Mouse (Mus musculus): ENCODE measurements at regions not wholly inside any gene's neighbourhood (a gene's known extent, or its start where the extent isn't known, plus 50 kb on each side); places are given as distances from the start of the nearest gene placed in this dataset.

DNA sequence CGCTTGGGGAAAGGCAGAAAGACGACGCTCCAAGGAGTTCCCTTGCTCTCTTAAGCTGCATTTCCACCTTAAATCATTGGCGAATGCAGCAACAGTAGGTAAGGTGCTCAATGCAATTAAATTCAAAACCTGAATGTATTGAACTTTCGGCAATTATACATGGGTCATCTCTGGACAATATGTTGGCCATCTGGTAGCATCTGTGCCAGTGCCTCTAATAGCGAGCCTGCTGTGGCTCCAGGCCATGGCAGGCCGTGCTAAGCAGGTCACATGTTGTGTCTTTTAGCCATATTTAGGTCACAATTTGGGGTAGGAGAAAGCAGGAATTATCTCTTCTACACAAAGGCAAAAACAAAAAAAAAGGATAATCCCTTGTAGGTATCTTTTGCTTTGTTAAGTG lies 462.8 kb downstream of the Gtdc1 start:
- Histone ChIP-seq H3K4me2 (no peak overlapping the region), H3K27ac (ENCODE audit: poor library complexity, severe bottlenecking) (no peak overlapping the region), H3K27me3 (replicated peaks) (no peaks in the 10 kb centered on the region), H3K4me1 (replicated peaks) (no peaks in the 10 kb centered on the region), H3K9me3 (replicated peaks) (no peaks in the 10 kb centered on the region), H3K9ac (no peak overlapping the region), H3K36me3 (no peaks in the 10 kb centered on the region), H3K4me3 (no peak overlapping the region)
- ATAC-seq (ENCODE audit: insufficient number of reproducible peaks, low FRiP score) = no peak
- WGBS = 90% methylated on average over 7 of the region's 7 CpGs

GRCm38 (mm10) chr2:44462619-44463329 lies 464.7 kb downstream of the Gtdc1 start:
- Histone ChIP-seq H3K27me3 (replicated peaks) (no peaks in the 10 kb centered on the region), H3K9me3 (replicated peaks) (no peaks in the 10 kb centered on the region), H3K4me2 (no peak overlapping the region), H3K4me1 (replicated peaks) (no peaks in the 10 kb centered on the region), H3K4me3 (no peak overlapping the region), H3K27ac (ENCODE audit: poor library complexity, severe bottlenecking) (no peak overlapping the region), H3K36me3 (no peaks in the 10 kb centered on the region), H3K9ac (no peak overlapping the region)
- ATAC-seq (ENCODE audit: insufficient number of reproducible peaks, low FRiP score) = no peak
- WGBS = 77% methylated on average over 13 of the region's 13 CpGs

DNA sequence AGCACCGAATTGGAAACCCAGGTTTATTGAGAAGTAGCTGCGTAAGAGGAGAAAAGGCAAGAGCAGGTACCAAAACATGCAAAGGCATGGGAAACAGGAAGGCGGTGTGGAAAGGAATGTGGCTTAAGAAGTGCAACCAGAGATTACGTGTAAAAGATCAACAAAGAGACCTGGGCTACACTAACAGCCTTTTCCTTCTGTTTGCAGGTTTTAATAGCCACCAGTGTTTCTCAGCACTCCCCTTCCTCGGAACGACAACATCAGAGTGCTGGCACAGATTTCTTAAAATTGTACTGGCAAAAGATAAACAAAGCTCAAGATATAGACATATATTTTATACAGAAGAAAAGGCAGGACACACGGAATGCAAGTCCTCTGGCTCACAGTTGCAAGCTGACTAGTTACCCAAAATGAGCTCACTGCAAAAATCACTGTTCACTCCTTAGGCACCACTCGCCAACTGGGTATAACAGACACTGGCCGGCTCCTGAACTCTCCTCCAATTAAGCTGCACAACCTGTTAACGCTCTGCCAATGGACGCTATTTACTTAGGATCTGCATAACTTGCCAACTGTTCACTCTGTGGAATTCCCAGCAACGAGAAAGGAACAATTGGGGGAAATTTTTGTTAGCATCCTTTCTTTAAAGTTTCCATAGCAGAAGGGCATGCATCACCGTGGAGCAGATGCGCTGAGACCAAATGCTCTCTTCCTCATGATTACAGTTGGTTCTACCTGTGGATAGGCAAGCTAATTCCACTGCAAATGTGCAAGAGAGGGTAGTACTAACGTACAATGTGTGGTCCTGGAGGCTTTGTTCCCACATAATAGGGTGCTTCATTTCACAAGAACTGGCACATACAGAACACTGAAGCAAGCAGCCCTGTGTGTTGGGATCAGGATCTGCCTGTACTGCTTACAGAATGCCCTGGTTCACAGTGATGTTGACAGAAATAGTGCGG lies 465.9 kb downstream of the Gtdc1 start:
- no peak overlapping the region for H3K9ac ChIP-seq
- H3K4me1 ChIP-seq (replicated peaks) = no peaks in the 10 kb centered on the region
- 46% methylated on average over 16 of the region's 16 CpGs for WGBS
- H3K4me3 ChIP-seq = no peak overlapping the region
- H3K9me3 ChIP-seq (replicated peaks) = no peaks in the 10 kb centered on the region
- no peak overlapping the region for H3K27ac ChIP-seq (ENCODE audit: poor library complexity, severe bottlenecking)
- no peaks in the 10 kb centered on the region for H3K36me3 ChIP-seq
- H3K27me3 ChIP-seq (replicated peaks) = no peaks in the 10 kb centered on the region
- no peak for ATAC-seq (ENCODE audit: insufficient number of reproducible peaks, low FRiP score)
- H3K4me2 ChIP-seq = no peak overlapping the region

DNA sequence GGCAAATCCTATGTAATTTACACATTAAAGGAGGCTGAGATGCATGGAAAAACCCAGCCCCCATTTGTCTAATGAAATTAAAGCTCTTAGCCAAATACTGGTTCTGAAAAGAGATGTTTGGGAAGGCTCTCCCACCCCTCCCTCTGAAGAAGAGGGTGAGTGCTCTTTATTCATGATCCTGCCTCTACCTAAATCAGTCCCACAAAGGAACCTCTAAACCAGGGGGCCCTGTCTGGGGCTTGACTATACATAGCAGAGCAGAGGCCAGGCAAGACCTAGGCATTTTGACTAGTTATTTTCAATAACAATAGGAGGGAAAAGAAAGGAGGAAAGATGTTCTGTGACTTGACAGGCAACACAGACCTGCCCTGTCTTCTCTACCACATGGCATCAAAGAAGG lies 478.0 kb downstream of the Gtdc1 start:
- no peaks in the 10 kb centered on the region for H3K27me3 ChIP-seq (replicated peaks)
- H3K4me1 ChIP-seq (replicated peaks) = no peaks in the 10 kb centered on the region
- no peak overlapping the region for H3K9ac ChIP-seq
- no peak overlapping the region for H3K27ac ChIP-seq (ENCODE audit: poor library complexity, severe bottlenecking)
- H3K4me3 ChIP-seq = no peak overlapping the region
- no peak overlapping the region for H3K4me2 ChIP-seq
- H3K36me3 ChIP-seq = no peaks in the 10 kb centered on the region
- no peaks in the 10 kb centered on the region for H3K9me3 ChIP-seq (replicated peaks)
- ATAC-seq (ENCODE audit: insufficient number of reproducible peaks, low FRiP score) = no peak

Data from heart, embryonic 12.5 days (tissue).